Mouse (Mus musculus) G1E (cell line): ENCODE results near the gene Ubr1.

ENCODE experiments used
- CTCF ChIP-seq: IDR thresholded peaks from 2 replicates; pipeline ENCODE4 v1.5.1; 2012; ENCODE audit warnings: low read depth, low read length, inconsistent platforms, mixed read lengths
- POLR2AphosphoS5 ChIP-seq: IDR thresholded peaks from 2 replicates; pipeline ENCODE4 v1.6.1; 2012; ENCODE audit warnings: low read depth, low read length, inconsistent platforms; ENCODE audit not compliant: insufficient replicate concordance

GRCm38 (mm10) chr2:121008664-121009007 is 38.1 kb upstream of the Ubr1 start:
- no peak for TF ChIP-seq CTCF
- no peak for TF ChIP-seq POLR2AphosphoS5
